Mouse (Mus musculus) small intestine, adult 2 months (tissue): Measurements from ENCODE around the gene Tomm70a. TPM values are rescaled to one million over a fixed set of nuclear protein-coding genes. Genes with fewer than 3 reads are reported as not detected.
A peak's percentile ranks its signal among the peaks of the same experiment; 100 is the strongest.

Source experiments
- H3K27ac ChIP-seq: fragments of 200-500 bp; 2 replicates; pipeline ENCODE4 v1.5.1; 2012; ENCODE audit warnings: low read depth, low read length, control low read depth, inconsistent platforms; ENCODE audit not compliant: insufficient read depth
- H3K27me3 ChIP-seq: fragments of 200-500 bp; 2 replicates; pipeline ENCODE4 v1.6.1; 2012; ENCODE audit warnings: mild to moderate bottlenecking, moderate library complexity, low read length, inconsistent platforms; ENCODE audit not compliant: control insufficient read depth, insufficient read depth
- H3K36me3 ChIP-seq: fragments of 200-500 bp; 2 replicates; pipeline ENCODE4 v1.6.1; 2012; ENCODE audit warnings: mild to moderate bottlenecking, low read length, control low read depth, inconsistent platforms; ENCODE audit not compliant: control insufficient read depth, insufficient read depth
- H3K4me1 ChIP-seq: fragments of 200-500 bp; 2 replicates; pipeline ENCODE4 v1.6.1; 2012; ENCODE audit warnings: low read length, inconsistent platforms, mixed read lengths; ENCODE audit not compliant: control insufficient read depth, insufficient read depth, insufficient read length
- H3K4me3 ChIP-seq: fragments of 200-500 bp; 2 replicates; pipeline ENCODE4 v1.5.1; 2012; ENCODE audit warnings: low read depth, mild to moderate bottlenecking, control low read depth, inconsistent platforms, low read length, moderate library complexity
- CTCF ChIP-seq: fragments of 200-500 bp; IDR thresholded peaks from 2 replicates; pipeline ENCODE4 v1.5.1; 2012; ENCODE audit warnings: low read depth, mild to moderate bottlenecking, control low read depth, inconsistent platforms, low read length, moderate library complexity, mixed read lengths; ENCODE audit not compliant: insufficient replicate concordance, insufficient read length; ENCODE audit errors: extremely low read depth
- POLR2A ChIP-seq: fragments of 200-500 bp; IDR thresholded peaks from 2 replicates; pipeline ENCODE4 v1.6.1; 2012; ENCODE audit warnings: low read depth, mild to moderate bottlenecking, control low read depth, inconsistent platforms, low read length, moderate library complexity
- WGBS: fragments of 180-500 bp; shearing (Covaris S2); methylation state at CpG from one replicate; pipeline ENCODE4 v1.1.7; 2018; 5-methylcytosine and 5-hydroxymethylcytosine counted together
- polyA plus RNA-seq: library from polyadenylated mRNA; depleted of rRNA; stranded (reverse); fragments of >200 nt; gene quantifications from 2 replicates; pipeline ENCODE4 v1.2.3, GENCODE M21; 2012

The Tomm70a gene
- polyA plus RNA-seq, 1 experiment: 8.5 TPM

DNA sequence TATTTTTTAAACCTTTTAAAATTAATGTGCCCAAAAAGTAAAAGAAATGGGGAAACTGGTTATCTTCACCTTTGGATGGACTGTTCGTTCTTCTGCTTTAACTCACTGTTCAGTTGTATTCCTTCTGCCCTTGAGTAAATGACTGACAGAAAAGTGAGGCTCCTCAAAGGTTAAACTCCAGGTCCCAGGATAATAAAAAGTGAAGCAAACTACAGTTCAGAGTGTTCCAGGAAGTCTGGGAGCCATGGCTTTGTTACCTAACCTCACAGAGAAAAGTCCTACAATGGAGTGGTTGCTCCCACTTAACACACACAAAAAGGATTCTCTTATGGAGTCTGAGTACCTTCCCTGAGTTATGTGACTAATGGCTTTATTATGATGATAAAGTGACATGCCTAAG is 20.3 kb upstream of the Tomm70a start:
- no peak overlapping the region for H3K4me3 ChIP-seq
- H3K4me1 ChIP-seq: peaks cover 15% of the 10 kb centered on the region; the same call in 1 of the 2 replicates
- H3K27me3 ChIP-seq: no peaks in the 10 kb centered on the region
- H3K27ac ChIP-seq: peak overlapping the region; percentile 1; the same call in 1 of the 2 replicates
- WGBS: 21% methylated on average over 1 of the region's 1 CpGs
- H3K36me3 ChIP-seq: no peaks in the 10 kb centered on the region
- TF ChIP-seq POLR2A: no peak
- TF ChIP-seq CTCF: no peak

DNA sequence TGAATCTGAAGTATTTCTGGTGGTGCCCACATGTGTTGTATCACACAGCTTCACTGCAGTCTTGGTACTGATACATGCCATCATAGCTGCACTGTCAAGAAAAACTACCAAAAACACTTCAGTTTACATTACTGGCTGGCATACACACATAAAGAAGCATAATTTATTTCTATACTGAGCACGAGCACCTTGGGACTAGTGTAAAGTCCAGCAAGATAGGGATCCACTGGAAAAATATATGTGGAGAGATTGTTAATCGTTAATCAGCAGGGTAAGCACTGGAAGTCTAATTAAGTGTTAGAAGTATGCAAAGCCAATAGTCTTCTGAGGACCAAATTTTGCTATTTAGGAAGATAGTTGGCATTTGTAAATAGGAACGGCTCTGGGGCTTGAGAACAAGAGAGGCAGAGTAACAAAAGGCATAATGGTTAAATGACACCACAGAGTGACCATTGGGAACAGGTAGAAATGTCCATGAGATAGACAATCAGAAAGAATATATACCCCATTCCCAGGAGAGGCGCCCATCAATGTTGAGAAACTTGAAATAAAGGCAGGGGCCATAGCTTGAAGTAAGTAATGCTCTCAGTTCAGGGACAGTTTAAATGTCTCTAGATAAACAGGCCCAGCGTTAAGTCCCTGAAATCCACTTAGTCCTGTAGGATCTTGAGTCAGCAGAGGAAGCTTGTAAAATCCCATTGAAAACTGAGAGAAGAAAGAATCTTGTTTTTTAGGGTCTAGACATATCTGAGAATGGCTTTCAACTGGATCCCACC is 15.1 kb upstream of the Tomm70a start:
- Histone ChIP-seq H3K4me3 (no peak overlapping the region), H3K4me1 (peaks cover 14% of the 10 kb centered on the region; the same call in 1 of the 2 replicates), H3K36me3 (no peaks in the 10 kb centered on the region), H3K27me3 (no peaks in the 10 kb centered on the region), H3K27ac (peak overlapping the region; percentile 73)
- 29% methylated on average over 5 of the region's 5 CpGs for WGBS
- TF ChIP-seq POLR2A (no peak), CTCF (no peak)

DNA sequence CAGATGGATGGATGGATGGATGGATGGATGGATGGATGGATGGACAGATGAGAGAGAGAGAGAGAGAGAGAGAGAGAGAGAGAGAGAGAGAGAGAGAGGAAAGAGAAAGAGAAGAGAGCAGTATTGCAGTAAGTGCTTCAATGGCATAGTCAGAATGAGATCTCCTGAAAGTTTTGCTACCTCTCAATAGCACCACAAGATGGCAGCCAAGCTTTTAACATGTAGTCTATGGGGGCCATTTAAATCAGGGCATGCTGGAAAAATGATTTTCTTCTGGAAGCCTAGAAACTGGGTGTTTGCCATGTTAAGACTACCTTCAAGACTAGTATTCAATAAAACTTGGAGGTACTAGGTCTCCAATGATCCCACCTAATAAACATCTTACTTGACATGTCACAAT is 5.4 kb upstream of the Tomm70a start:
- TF ChIP-seq POLR2A (no peak), CTCF (no peak)
- H3K4me1 ChIP-seq: peaks cover 2% of the 10 kb centered on the region; the same call in 1 of the 2 replicates
- no peaks in the 10 kb centered on the region for H3K36me3 ChIP-seq
- H3K27me3 ChIP-seq: no peaks in the 10 kb centered on the region
- H3K27ac ChIP-seq: no peak overlapping the region
- no peak overlapping the region for H3K4me3 ChIP-seq

DNA sequence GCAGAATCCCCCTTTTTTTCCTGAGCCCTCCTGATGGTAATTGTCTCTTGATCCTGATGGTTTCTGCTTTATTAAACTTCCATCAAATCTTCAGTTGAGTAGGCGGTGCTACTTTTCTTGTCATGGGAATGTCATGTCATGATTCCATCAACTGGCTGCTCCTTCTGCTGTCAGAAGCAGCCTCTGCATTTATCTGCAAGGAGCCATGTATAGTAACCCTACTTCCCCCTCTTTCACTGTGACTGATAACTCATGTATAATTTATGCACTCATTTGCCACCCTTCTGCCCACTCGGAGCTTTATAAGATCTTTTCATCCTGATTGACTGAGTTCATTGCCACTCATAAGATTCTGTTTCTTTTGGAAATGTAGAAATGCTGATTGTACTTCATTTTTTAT is 3.9 kb upstream of the Tomm70a start:
- Histone ChIP-seq H3K27me3 (no peaks in the 10 kb centered on the region), H3K36me3 (no peaks in the 10 kb centered on the region), H3K4me1 (peaks cover 2% of the 10 kb centered on the region; the same call in 1 of the 2 replicates), H3K27ac (no peak overlapping the region), H3K4me3 (no peak overlapping the region)
- 75% methylated on average over 2 of the region's 2 CpGs for WGBS
- TF ChIP-seq POLR2A (no peak), CTCF (no peak)

DNA sequence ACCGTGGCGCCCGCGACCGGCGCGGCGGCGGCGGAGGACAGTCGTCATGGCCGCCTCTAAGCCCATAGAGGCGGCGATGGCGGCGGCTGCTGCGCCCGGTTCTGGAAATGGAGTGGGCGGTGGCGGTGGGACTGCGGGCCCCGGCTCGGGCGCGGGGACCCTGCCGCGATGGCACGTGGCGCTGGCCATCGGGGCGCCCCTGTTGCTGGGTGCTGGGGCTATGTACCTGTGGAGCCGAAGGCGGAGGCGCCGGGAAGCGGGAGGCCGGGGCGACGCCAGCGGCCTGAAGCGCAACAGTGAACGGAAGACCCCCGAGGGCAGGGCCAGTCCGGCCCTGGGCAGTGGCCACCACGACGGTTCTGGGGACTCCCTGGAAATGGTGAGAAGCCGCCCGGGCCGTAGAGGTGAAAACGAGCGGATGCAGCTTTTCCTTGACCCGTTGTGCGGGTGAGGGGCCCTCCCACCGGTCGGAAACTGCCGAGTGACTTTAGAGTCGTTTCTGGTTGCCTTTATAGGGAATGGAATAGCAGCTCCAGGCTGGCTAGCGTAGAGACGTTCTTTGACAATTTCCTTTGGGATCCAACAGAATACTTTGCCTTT is 413 bp downstream of the Tomm70a start:
- Histone ChIP-seq H3K27me3 (no peaks in the 10 kb centered on the region), H3K4me1 (peaks cover 6% of the 10 kb centered on the region; the same call in 1 of the 2 replicates), H3K27ac (peak overlapping the region; percentile 38), H3K4me3 (peak overlapping the region; percentile 70), H3K36me3 (peaks cover 3% of the 10 kb centered on the region; the same call in 1 of the 2 replicates)
- TF ChIP-seq CTCF: no peak
- no peak for TF ChIP-seq POLR2A
- WGBS: under 1% methylated on average over 59 of the region's 59 CpGs

DNA sequence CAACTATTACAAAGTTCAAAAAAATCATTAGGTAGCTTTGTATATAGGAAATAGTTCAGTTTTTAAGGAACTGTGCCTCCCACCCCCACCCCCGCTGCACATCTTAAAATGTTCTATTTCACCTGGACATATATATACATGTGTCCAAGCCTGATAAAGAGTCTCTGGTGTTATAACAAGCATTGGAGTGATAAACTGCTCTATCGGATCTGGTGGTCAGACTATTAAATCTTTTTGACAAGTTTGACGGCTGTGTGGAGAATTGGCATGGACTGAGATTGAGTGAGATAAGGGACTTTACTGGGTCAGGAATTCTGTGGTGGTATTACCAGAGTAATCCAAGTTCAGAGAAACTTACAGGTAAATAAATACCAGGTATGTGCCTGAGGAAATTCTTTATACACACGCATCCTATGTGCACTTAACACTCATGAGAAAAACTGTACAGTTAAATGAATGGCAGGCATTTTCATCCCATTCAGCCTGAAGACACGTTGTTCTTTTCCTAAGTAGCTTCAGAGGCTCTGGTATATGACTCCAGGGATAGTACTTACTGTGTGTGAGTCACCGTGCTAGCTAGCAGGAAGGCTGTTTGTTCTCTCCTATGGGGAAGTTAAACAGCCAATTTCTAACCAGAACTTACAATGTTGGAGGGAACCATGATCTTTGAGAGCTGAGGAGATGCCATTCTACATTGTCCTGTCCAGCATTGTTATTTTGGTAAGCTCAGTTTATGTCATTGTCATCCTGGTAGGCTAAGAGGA is 1.4 kb downstream of the Tomm70a start:
- no peak for TF ChIP-seq POLR2A
- no peak for TF ChIP-seq CTCF
- Histone ChIP-seq H3K4me3 (no peak overlapping the region), H3K36me3 (peaks cover 3% of the 10 kb centered on the region; the same call in 1 of the 2 replicates), H3K27me3 (no peaks in the 10 kb centered on the region), H3K27ac (no peak overlapping the region), H3K4me1 (peaks cover 9% of the 10 kb centered on the region; the same call in 1 of the 2 replicates)
- WGBS: 8% methylated on average over 6 of the region's 6 CpGs

DNA sequence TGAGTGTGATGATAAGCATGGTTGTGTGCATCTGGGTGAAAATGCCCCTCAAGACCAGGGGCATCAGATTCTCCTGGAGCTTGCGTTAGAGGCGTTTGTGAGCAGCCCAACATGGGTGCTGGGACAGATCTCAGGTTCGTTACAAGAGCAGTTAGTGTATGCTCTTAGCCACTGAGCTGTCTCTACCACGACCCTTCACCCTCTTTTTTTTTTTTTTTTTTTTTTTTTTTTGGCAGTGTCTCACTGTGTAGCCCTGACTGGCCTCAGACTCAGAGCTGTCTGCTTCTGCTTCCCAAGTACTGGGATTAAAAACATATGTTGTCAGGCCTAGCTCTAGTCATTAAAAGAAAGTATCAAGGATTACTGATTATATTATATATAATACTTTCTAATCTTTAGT is 4.8 kb downstream of the Tomm70a start:
- Histone ChIP-seq H3K4me3 (no peak overlapping the region), H3K36me3 (peaks cover 3% of the 10 kb centered on the region; the same call in 1 of the 2 replicates), H3K4me1 (peaks cover 13% of the 10 kb centered on the region; the same call in 1 of the 2 replicates), H3K27ac (no peak overlapping the region), H3K27me3 (no peaks in the 10 kb centered on the region)
- TF ChIP-seq CTCF (no peak), POLR2A (no peak)
- WGBS: 57% methylated on average over 4 of the region's 4 CpGs
